Comparison of ENCODE assay signal across 8 mouse cellular contexts in genomic region chr10:60106531-60107186, GRCm38 (mm10). TPM values are rescaled to one million over a fixed set of nuclear protein-coding genes. Genes with fewer than 3 reads are reported as not detected.
DNase-seq lines count a peak whose midpoint lies in the region; ATAC-seq and TF ChIP-seq lines count a peak whose summit lies in the region.

No protein-coding gene starts in this region.

- TF ChIP-seq EP300 in liver, embryonic 14.5 days (IDR thresholded peaks at IDR 0.05; ENCODE audit: low read depth): no peak

- TF ChIP-seq CTCF in hindbrain, postnatal 0 days (IDR thresholded peaks at IDR 0.05; ENCODE audit: low read depth): peak; percentile 40
- no peak for TF ChIP-seq CTCF in liver, embryonic 14.5 days (IDR thresholded peaks at IDR 0.05; ENCODE audit: low read depth)

- peaks cover 17% of the 10 kb centered on the region for H3K4me1 ChIP-seq in hindbrain, postnatal 0 days (ENCODE audit: insufficient read depth, low read length)
- H3K4me1 ChIP-seq in liver, embryonic 14.5 days (replicated peaks; ENCODE audit: control insufficient read depth in 2 of 2, insufficient read depth in 2 of 2, low read length in 1 of 2): no peaks in the 10 kb centered on the region
- H3K4me1 ChIP-seq in neural tube, embryonic 11.5 days (ENCODE audit: control insufficient read depth, insufficient read depth, low read length): peaks cover 10% of the 10 kb centered on the region

- H3K9ac ChIP-seq in hindbrain, postnatal 0 days (replicated peaks; ENCODE audit: low read length): peak overlapping the region; percentile 91
- H3K9ac ChIP-seq in liver, embryonic 14.5 days (replicated peaks): no peak overlapping the region
- H3K9ac ChIP-seq in neural tube, embryonic 11.5 days (ENCODE audit: low read length): peak overlapping the region; percentile 79

- peak overlapping the region; percentile 97 for H3K27ac ChIP-seq in hindbrain, postnatal 0 days
- H3K27ac ChIP-seq in liver, embryonic 14.5 days: no peak overlapping the region
- H3K27ac ChIP-seq in neural tube, embryonic 11.5 days (ENCODE audit: low read depth, low read length): peak overlapping the region; percentile 85

- H3K27me3 ChIP-seq in hindbrain, postnatal 0 days (ENCODE audit: insufficient read depth, low read length): no peaks in the 10 kb centered on the region
- H3K27me3 ChIP-seq in liver, embryonic 14.5 days (ENCODE audit: control insufficient read depth, insufficient read depth, low read length): peaks cover 55% of the 10 kb centered on the region
- H3K27me3 ChIP-seq in neural tube, embryonic 11.5 days (ENCODE audit: control insufficient read depth, insufficient read depth, low read length): peaks cover 10% of the 10 kb centered on the region; the same call in 1 of the 2 replicates

- H3K4me3 ChIP-seq in hindbrain, postnatal 0 days (ENCODE audit: low read length): peak overlapping the region; percentile 83
- peak overlapping the region; percentile 15 to 26; a peak in 3 of 4 replicates for H3K4me3 ChIP-seq in liver, embryonic 14.5 days (ENCODE audit: insufficient read depth in 1 of 2, low read depth in 2 of 2, low read length in 2 of 2)
- peak overlapping the region; percentile 62 for H3K4me3 ChIP-seq in neural tube, embryonic 11.5 days (ENCODE audit: low read depth, low read length)

- no peaks in the 10 kb centered on the region for H3K36me3 ChIP-seq in hindbrain, postnatal 0 days (ENCODE audit: insufficient read depth, low read length)
- H3K36me3 ChIP-seq in liver, embryonic 14.5 days (replicated peaks; ENCODE audit: control insufficient read depth, insufficient read depth, low read depth): no peaks in the 10 kb centered on the region
- no peaks in the 10 kb centered on the region for H3K36me3 ChIP-seq in neural tube, embryonic 11.5 days (ENCODE audit: control insufficient read depth, insufficient read depth, low read length)

- peak overlapping the region; percentile 90 for H3K4me2 ChIP-seq in hindbrain, postnatal 0 days (ENCODE audit: low read depth, low read length)
- peak overlapping the region; percentile 43 for H3K4me2 ChIP-seq in liver, embryonic 14.5 days (ENCODE audit: low read depth)
- H3K4me2 ChIP-seq in neural tube, embryonic 11.5 days (ENCODE audit: low read depth): peak overlapping the region; percentile 93

- no peaks in the 10 kb centered on the region for H3K9me3 ChIP-seq in hindbrain, postnatal 0 days (ENCODE audit: low read length)
- no peaks in the 10 kb centered on the region for H3K9me3 ChIP-seq in liver, embryonic 14.5 days (ENCODE audit: control insufficient read depth, low read length)
- H3K9me3 ChIP-seq in neural tube, embryonic 11.5 days (ENCODE audit: control insufficient read depth, low read length): no peaks in the 10 kb centered on the region

- ATAC-seq in hindbrain, postnatal 0 days: peak; percentile 76
- ATAC-seq in liver, embryonic 14.5 days (ENCODE audit: insufficient read depth): no peak
- peak; percentile 77 for ATAC-seq in neural tube, embryonic 11.5 days (ENCODE audit: insufficient read depth, low FRiP score, low TSS enrichment)

- DNase-seq in urinary bladder, adult 2 months (ENCODE audit: low spot score): peak; percentile 35
- DNase-seq in urinary bladder, postnatal 10 days (ENCODE audit: low spot score): no peak
- DNase-seq in cerebellum, postnatal 14 days: peak; percentile 75 to 81
- peak; percentile 25 for DNase-seq in gastrocnemius, postnatal 25 days
- DNase-seq in hindbrain, postnatal 0 days (ENCODE audit: low spot score): peak; percentile 77
- DNase-seq in liver, embryonic 14.5 days (ENCODE audit: low read depth in 3 of 3, low spot score in 3 of 3): no peak
- peak; percentile 77 for DNase-seq in neural tube, embryonic 11.5 days (ENCODE audit: low spot score)
- DNase-seq in urinary bladder, postnatal 14 days (ENCODE audit: low spot score): peak; percentile 42

- under 1% methylated on average over 48 of the region's 57 CpGs for WGBS in hindbrain, postnatal 0 days
- WGBS in liver, embryonic 14.5 days (ENCODE audit: insufficient replicate concordance): under 1% methylated on average over 57 of the region's 57 CpGs
- under 1% methylated on average over 50 of the region's 57 CpGs for WGBS in neural tube, embryonic 11.5 days

RNA-seq across cellular contexts. Expression of gene Spock2, which starts 0.6 kb away (rescaled TPM):
- 14.4 and 20.9 TPM in 2 replicates for polyA plus RNA-seq in urinary bladder, adult 2 months (2012; rRNA removed)
- 1 to 10 TPM; 4.7 to 5.7 TPM for total RNA-seq in gastrocnemius, postnatal 25 days (2021)
- 283 and 297 TPM in 2 replicates for total RNA-seq in hindbrain, postnatal 0 days (2014; rRNA removed)
- polyA plus RNA-seq in hindbrain, postnatal 0 days (2015; fragmentation: Nextera tagmentation; extraction: Ambion mirVana): 98.0 and 106 TPM in 2 replicates
- 0.04 and 0.12 TPM in 2 replicates for polyA plus RNA-seq in liver, embryonic 14.5 days (2012; rRNA removed)
- polyA plus RNA-seq in liver, embryonic 14.5 days (2014; fragmentation: Nextera tagmentation; extraction: Ambion mirVana): 0.04 and 0.06 TPM in 2 replicates
- 35.3 and 40.1 TPM in 2 replicates for polyA plus RNA-seq in neural tube, embryonic 11.5 days (2014; fragmentation: Nextera tagmentation; extraction: Ambion mirVana)

Comparison
In these comparisons a context has a peak if more than half of its experiments do, and no peak if none do; other contexts are left out.
1. DNase-seq: peak in urinary bladder, adult 2 months (single experiment), cerebellum, postnatal 14 days (2 of 2), gastrocnemius, postnatal 25 days (single experiment), hindbrain, postnatal 0 days (single experiment), neural tube, embryonic 11.5 days (single experiment) and urinary bladder, postnatal 14 days (single experiment); none in urinary bladder, postnatal 10 days (single experiment) and liver, embryonic 14.5 days (0 of 3).
2. H3K4me2 ChIP-seq: peak in every context shown above with its lines; median percentile 93 in neural tube, embryonic 11.5 days; 90 in hindbrain, postnatal 0 days; 43 in liver, embryonic 14.5 days.
3. H3K4me3 ChIP-seq: peak in every context shown above with its lines; median percentile 83 in hindbrain, postnatal 0 days; 62 in neural tube, embryonic 11.5 days; 20 in liver, embryonic 14.5 days.
4. RNA of gene Spock2, which starts 0.6 kb away (polyA plus RNA-seq): 98.0 to 106 TPM in hindbrain, postnatal 0 days, 35.3 to 40.1 TPM in neural tube, embryonic 11.5 days and 14.4 to 20.9 TPM in urinary bladder, adult 2 months; 0.04 to 0.12 TPM in liver, embryonic 14.5 days; every median in the first group is over 10 times any median in the second.